Mouse (Mus musculus): ENCODE results near the gene Fut1.
A peak's percentile ranks its signal among the peaks of the same experiment; 100 is the strongest.

GRCm38 (mm10) chr7:45638623-45639401, 21.7 kb downstream of the Fut1 start:
- TF ChIP-seq CTCF (IDR thresholded peaks at IDR 0.05; ENCODE audit: borderline replicate concordance, extremely low read depth, insufficient read depth, insufficient read length) (no peak), POLR2A (IDR thresholded peaks at IDR 0.05; ENCODE audit: borderline replicate concordance, extremely low read depth, insufficient read depth, insufficient read length, poor library complexity, severe bottlenecking) (peak; percentile 17; the same call in 1 of the 2 replicates)

All from brain, embryonic 14.5 days (tissue).